ENCODE assay signal across 8 mouse cellular contexts in genomic region chr4:53440816-53441571, GRCm38 (mm10). TPM values are rescaled to one million over a fixed set of nuclear protein-coding genes. Genes with fewer than 3 reads are reported as not detected.
DNase-seq lines count a peak whose midpoint lies in the region; ATAC-seq lines count a peak whose summit lies in the region.

No protein-coding gene starts in this region.

- H3K27me3 ChIP-seq in limb, embryonic 15.5 days: no peaks in the 10 kb centered on the region
- no peaks in the 10 kb centered on the region for H3K27me3 ChIP-seq in stomach, embryonic 16.5 days (ENCODE audit: control insufficient read depth, insufficient read depth, low read length)

- peak overlapping the region; percentile 89 for H3K4me3 ChIP-seq in limb, embryonic 15.5 days
- peak overlapping the region; percentile 72 for H3K4me3 ChIP-seq in stomach, embryonic 16.5 days (replicated peaks; ENCODE audit: low read length)

- peak; percentile 17 to 28 for DNase-seq in thymus, adult 18-20 months
- no peak for DNase-seq in thymus, postnatal 0 days (ENCODE audit: low spot score)
- DNase-seq in embryo, embryonic 9.5 days (ENCODE audit: extremely low spot score): peak; percentile 48
- DNase-seq in heart, adult 8-10 months (ENCODE audit: low spot score): peak; percentile 28
- peak; percentile 27 for DNase-seq in kidney, adult 8-10 months

- under 1% methylated on average over 44 of the region's 45 CpGs for WGBS in limb, embryonic 15.5 days
- 2% methylated on average over 45 of the region's 45 CpGs for WGBS in stomach, embryonic 16.5 days

- peak overlapping the region; percentile 65 for H3K9ac ChIP-seq in limb, embryonic 15.5 days
- H3K9ac ChIP-seq in stomach, embryonic 16.5 days (ENCODE audit: low read length): peak overlapping the region; percentile 91

- peak overlapping the region; percentile 98 for H3K4me2 ChIP-seq in limb, embryonic 15.5 days
- peak overlapping the region; percentile 95 for H3K4me2 ChIP-seq in stomach, embryonic 16.5 days (ENCODE audit: low read depth, low read length)

- no peak for ATAC-seq in limb, embryonic 15.5 days (ENCODE audit: insufficient number of reproducible peaks, low FRiP score, low TSS enrichment, low read depth)
- peak; percentile 15; the same call in 1 of the 2 replicates for ATAC-seq in monocyte, adult 5-6 weeks (replicated peaks; ENCODE audit: insufficient number of reproducible peaks, low FRiP score, low TSS enrichment, poor library complexity, severe bottlenecking)
- ATAC-seq in stomach, embryonic 16.5 days (ENCODE audit: insufficient read depth, low FRiP score): no peak

- H3K36me3 ChIP-seq in limb, embryonic 15.5 days: no peaks in the 10 kb centered on the region
- no peaks in the 10 kb centered on the region for H3K36me3 ChIP-seq in stomach, embryonic 16.5 days (ENCODE audit: control insufficient read depth, insufficient read depth, low read length)

- H3K27ac ChIP-seq in limb, embryonic 15.5 days: peak overlapping the region; percentile 89
- peak overlapping the region; percentile 96 for H3K27ac ChIP-seq in stomach, embryonic 16.5 days (ENCODE audit: low read length)

- peaks cover 29% of the 10 kb centered on the region for H3K4me1 ChIP-seq in limb, embryonic 15.5 days
- H3K4me1 ChIP-seq in stomach, embryonic 16.5 days (ENCODE audit: control insufficient read depth, insufficient read depth, low read length): peaks cover 26% of the 10 kb centered on the region

- H3K9me3 ChIP-seq in limb, embryonic 15.5 days: no peaks in the 10 kb centered on the region
- H3K9me3 ChIP-seq in stomach, embryonic 16.5 days (replicated peaks; ENCODE audit: control insufficient read depth, low read length): no peaks in the 10 kb centered on the region

RNA-seq across cellular contexts. Expression of gene Slc44a1, which starts 0.8 kb away (rescaled TPM):
- polyA plus RNA-seq in thymus, postnatal 0 days (2015; fragmentation: Nextera tagmentation; extraction: Ambion mirVana): 9.5 and 9.6 TPM in 2 replicates
- total RNA-seq in heart, adult 8-10 months (2022): 10 to 100 TPM; 26.4 to 31.2 (median 28.9) TPM
- polyA plus RNA-seq in limb, embryonic 15.5 days (2015; fragmentation: Nextera tagmentation; extraction: Ambion mirVana): 27.0 and 36.9 TPM in 2 replicates
- total RNA-seq in monocyte, adult 5-6 weeks (2017): 11.0 to 21.2 TPM (median 12.1 TPM) in 3 replicates
- polyA plus RNA-seq in stomach, embryonic 16.5 days (2015; fragmentation: Nextera tagmentation; extraction: Ambion mirVana): 16.7 and 17.2 TPM in 2 replicates
